Mouse (Mus musculus) limb, embryonic 13.5 days (tissue): ENCODE results near the gene Idi1. TPM values are rescaled to one million over a fixed set of nuclear protein-coding genes. Genes with fewer than 3 reads are reported as not detected.
"Not testable (repeated sequence)": the region's sequence is repeated elsewhere in the genome, so short reads cannot be mapped to it uniquely, and the experiment has no call there.

Experiments
- ATAC-seq: fragments of 200-750 bp; cut with Nextera tagmentation; 2 replicates; pipeline ENCODE4 v1.8.0; 2017; ENCODE audit warnings: low read depth, moderate number of reproducible peaks, moderate TSS enrichment; ENCODE audit not compliant: low FRiP score
- H3K27ac ChIP-seq: fragments of 300-500 bp; sonication (generic); 2 replicates; pipeline ENCODE4 v1.5.1; 2015; ENCODE audit warnings: inconsistent platforms, mild to moderate bottlenecking, moderate library complexity
- H3K27me3 ChIP-seq: fragments of 300-500 bp; sonication (generic); 2 replicates; pipeline ENCODE4 v1.6.1; 2015; ENCODE audit warnings: mild to moderate bottlenecking, inconsistent platforms
- H3K36me3 ChIP-seq: fragments of 300-500 bp; sonication (generic); 2 replicates; pipeline ENCODE4 v1.6.1; 2015; ENCODE audit warnings: inconsistent platforms, mild to moderate bottlenecking, moderate library complexity
- H3K4me1 ChIP-seq: fragments of 300-500 bp; sonication (generic); 2 replicates; pipeline ENCODE4 v1.6.1; 2015; ENCODE audit warnings: inconsistent platforms
- H3K4me2 ChIP-seq: fragments of 300-500 bp; sonication (generic); replicated peaks from 2 replicates; pipeline ENCODE4 v1.6.1; 2015; ENCODE audit warnings: inconsistent platforms, mild to moderate bottlenecking, moderate library complexity
- H3K4me3 ChIP-seq: fragments of 300-500 bp; sonication (generic); 2 replicates; pipeline ENCODE4 v1.5.1; 2015; ENCODE audit warnings: moderate library complexity, mild to moderate bottlenecking, inconsistent platforms
- H3K9ac ChIP-seq: fragments of 300-500 bp; sonication (generic); 2 replicates; pipeline ENCODE4 v1.6.1; 2015; ENCODE audit warnings: mild to moderate bottlenecking, inconsistent platforms
- H3K9me3 ChIP-seq: fragments of 300-500 bp; sonication (generic); 2 replicates; pipeline ENCODE4 v1.6.1; 2016; ENCODE audit warnings: inconsistent platforms
- WGBS: fragments of 180-500 bp; shearing (Covaris S2); methylation state at CpG from one replicate; pipeline ENCODE4 v1.1.7; 2015; 5-methylcytosine and 5-hydroxymethylcytosine counted together
- polyA plus RNA-seq: library from polyadenylated mRNA; unstranded; fragments of >200 nt; fragmentation: Nextera tagmentation; extraction: Ambion mirVana; gene quantifications from 2 replicates; pipeline ENCODE4 v1.2.1, GENCODE M21; 2015

The Idi1 gene
- polyA plus RNA-seq, 1 experiment from 2014 or later, result 55.8 TPM

DNA sequence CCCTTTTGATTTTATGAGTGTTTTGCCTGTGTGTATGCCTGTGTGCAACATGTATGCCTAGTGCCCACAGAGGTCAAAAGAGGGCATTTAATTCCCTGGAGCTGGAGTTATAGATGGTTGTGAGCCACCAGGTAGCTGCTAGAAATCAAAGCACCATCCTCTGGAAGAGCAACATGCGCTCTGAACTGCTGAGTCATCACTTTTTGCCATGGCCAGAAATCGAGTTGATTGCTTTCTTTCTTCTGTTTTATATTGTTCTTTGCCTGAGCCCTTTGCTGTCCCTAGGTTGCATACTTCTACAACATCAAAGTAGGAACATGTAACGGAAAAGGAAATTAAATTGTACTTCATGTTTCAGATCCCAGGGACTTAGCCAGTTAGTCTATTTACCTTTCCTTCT lies 20.3 kb upstream of the Idi1 start:
- Histone ChIP-seq H3K9me3 (no peaks in the 10 kb centered on the region), H3K4me1 (peaks cover 7% of the 10 kb centered on the region), H3K27ac (no peak overlapping the region), H3K9ac (no peak overlapping the region), H3K4me3 (no peak overlapping the region), H3K36me3 (peaks cover 26% of the 10 kb centered on the region), H3K4me2 (no peak overlapping the region), H3K27me3 (no peaks in the 10 kb centered on the region)
- no peak for ATAC-seq
- 79% methylated on average over 3 of the region's 3 CpGs for WGBS

DNA sequence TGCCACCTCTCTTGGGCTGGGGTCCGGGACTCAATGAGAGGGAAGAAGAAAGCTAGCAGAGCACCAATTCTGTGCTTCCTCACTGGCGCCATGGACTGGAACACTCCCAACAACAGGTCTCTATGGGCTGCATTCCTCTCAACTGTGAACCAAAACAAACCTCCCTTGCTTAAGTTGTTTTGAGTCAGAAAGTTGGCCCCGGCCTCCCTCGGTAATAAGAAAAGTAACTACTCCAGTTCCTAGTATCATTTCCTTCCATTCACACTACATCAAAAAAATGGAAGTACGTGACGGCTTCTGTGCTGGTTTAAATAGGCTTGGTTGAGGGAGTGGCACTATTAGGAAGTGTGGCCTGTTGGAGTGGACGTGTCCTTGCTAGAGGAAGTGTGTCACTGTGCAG lies 18.7 kb upstream of the Idi1 start:
- no peaks in the 10 kb centered on the region for H3K27me3 ChIP-seq
- no peak overlapping the region for H3K4me3 ChIP-seq
- WGBS, result 84% methylated on average over 7 of the region's 7 CpGs
- ATAC-seq, result no peak
- H3K9me3 ChIP-seq, result no peaks in the 10 kb centered on the region
- no peak overlapping the region for H3K27ac ChIP-seq
- H3K36me3 ChIP-seq, result peaks cover 20% of the 10 kb centered on the region
- peaks cover 9% of the 10 kb centered on the region for H3K4me1 ChIP-seq
- H3K4me2 ChIP-seq, result no peak overlapping the region
- H3K9ac ChIP-seq, result no peak overlapping the region

DNA sequence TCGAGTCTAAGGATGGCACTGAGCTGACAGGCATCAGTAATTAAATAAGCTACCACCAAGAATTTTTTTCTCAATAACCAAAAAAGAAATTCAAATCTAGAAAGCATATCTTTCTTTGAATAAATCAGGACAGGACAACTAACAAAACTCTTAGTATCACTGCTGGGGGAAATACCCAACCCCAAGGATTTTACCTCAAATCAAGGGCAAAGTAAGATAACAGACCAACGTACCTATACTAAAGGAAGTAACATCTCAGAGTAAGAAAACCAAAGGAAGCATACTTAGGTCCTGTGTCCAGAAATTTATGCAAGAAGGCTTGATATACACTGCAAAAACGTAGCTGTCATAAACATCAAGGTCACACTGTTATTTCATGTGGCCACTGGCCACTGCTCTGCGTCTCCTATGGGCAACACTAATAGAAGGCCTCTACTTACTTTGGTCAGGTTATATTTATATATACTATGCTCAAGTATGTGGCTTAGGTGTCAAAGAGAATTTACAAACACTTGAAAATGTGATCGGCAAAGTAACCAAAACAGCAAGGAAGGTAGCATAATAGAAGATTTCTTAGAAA lies 15.6 kb upstream of the Idi1 start:
- Histone ChIP-seq H3K9me3 (no peaks in the 10 kb centered on the region), H3K9ac (peak overlapping the region; percentile 86), H3K4me2 (peak overlapping the region; percentile 78), H3K4me3 (peak overlapping the region; percentile 86), H3K27ac (no peak overlapping the region), H3K27me3 (no peaks in the 10 kb centered on the region), H3K36me3 (peaks cover 15% of the 10 kb centered on the region), H3K4me1 (peaks cover 9% of the 10 kb centered on the region)
- no peak for ATAC-seq
- WGBS, result 71% methylated on average over 5 of the region's 5 CpGs

DNA sequence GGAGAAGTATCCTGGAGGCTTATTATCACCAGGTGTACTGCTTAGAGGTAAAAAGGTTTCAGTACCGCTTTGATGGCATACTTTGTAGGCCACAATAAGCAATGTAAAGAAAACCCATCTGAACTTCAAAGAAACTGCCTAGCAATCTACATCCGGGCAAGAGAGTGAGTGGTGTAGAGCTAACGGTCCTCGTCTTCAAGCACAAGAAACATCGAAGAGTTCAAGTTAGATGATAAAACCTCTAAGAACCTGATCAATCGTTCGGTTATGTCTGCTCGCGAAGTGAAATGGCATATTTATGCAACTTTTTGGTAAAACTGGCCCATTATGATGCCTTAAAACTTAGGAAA lies 15.2 kb upstream of the Idi1 start:
- Histone ChIP-seq H3K9me3 (no peaks in the 10 kb centered on the region), H3K36me3 (peaks cover 11% of the 10 kb centered on the region), H3K4me2 (peak overlapping the region; percentile 78), H3K27ac (peak overlapping the region; percentile 96; the same call in 1 of the 2 replicates), H3K27me3 (no peaks in the 10 kb centered on the region), H3K9ac (peak overlapping the region; percentile 86), H3K4me3 (peak overlapping the region; percentile 86), H3K4me1 (peaks cover 9% of the 10 kb centered on the region)
- no peak for ATAC-seq
- WGBS, result 4% methylated on average over 9 of the region's 9 CpGs

DNA sequence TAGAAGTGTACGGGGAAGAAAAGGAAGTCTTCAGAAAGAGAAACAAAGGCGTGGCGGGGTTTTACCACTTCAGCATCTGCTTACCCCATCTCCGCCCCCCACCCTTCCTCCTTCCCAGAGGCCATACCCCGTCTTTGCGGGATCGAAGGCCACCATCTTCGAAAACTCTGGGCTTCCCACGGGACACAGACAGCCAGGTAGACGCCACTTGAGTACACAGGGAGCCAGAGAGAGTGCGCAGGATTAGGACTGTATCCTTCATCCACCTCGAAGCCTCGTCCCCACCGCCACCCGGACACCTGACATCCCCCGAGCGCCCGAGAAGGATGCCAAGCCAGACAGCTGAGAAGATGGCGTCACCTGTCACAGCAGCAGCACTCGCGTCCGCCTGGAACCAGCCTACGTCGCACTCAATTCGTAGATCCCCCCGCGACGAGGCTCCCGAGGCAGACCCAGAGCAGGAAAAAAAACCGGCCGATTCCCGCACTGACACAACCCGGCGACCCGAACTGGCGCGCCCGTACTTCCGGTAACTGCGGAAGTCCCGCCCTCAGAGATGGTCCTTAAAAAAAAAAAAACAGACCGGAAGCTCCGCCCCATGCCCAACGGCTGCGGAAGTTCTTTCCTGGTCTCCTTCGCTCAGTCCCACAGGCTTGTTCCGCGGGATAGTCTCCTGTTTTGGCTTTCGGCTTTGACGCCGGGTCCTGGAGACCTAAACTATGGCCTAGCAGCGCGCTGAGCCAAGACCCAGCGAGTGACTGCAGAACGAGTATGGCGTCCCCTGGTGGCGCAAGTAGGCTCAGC lies 14.6 kb upstream of the Idi1 start:
- peak overlapping the region; percentile 86 for H3K4me3 ChIP-seq
- H3K4me1 ChIP-seq, result peaks cover 9% of the 10 kb centered on the region
- peaks cover 8% of the 10 kb centered on the region; the same call in 1 of the 2 replicates for H3K36me3 ChIP-seq
- H3K27me3 ChIP-seq, result no peaks in the 10 kb centered on the region
- no peaks in the 10 kb centered on the region for H3K9me3 ChIP-seq
- peak; percentile 96 for ATAC-seq
- H3K4me2 ChIP-seq, result peak overlapping the region; percentile 78
- peak overlapping the region; percentile 96 for H3K27ac ChIP-seq
- WGBS, result under 1% methylated on average over 57 of the region's 57 CpGs
- peak overlapping the region; percentile 86 for H3K9ac ChIP-seq

DNA sequence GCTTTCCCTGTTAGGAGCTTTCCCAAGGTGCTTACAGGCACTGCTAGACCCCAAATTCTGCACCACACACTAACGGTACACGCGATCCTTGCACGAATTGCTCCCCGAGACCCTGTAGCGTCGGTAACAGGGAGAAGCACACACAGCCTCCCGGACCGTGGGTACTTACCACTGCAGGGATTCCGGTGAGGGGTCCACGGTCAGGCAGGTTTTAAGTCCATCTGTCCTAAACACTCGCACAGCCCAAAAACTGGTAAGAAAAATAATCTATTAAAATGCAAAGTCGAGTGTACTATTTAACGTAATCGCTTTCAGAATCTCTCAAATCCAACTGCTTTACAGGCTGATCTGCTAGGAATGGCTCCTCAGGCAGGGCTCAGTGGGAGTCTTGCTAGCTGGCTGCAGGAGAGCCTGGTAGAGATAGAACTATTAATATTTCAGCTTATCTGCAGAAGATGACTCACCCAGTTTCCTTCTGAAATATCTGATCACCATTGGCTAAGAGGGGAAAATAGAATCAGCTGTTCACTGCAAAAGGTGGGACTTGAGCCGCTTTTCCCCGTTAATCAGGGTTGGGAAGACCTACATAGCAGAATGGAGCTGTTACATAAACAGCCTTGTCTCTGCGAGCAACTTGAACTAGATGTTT lies 13.9 kb upstream of the Idi1 start, which contains the start of gene Wdr37:
Wdr37 (minus strand) TSS at position 596 of the 649 bp plus-strand sequence.
- Histone ChIP-seq H3K9ac (peak within 1 kb of the TSS; percentile 86), H3K27me3 (no peaks in the 10 kb centered on the region), H3K4me2 (peak within 1 kb of the TSS; percentile 78), H3K4me1 (peaks cover 9% of the 10 kb centered on the region), H3K27ac (peak within 1 kb of the TSS; percentile 96), H3K9me3 (no peaks in the 10 kb centered on the region), H3K36me3 (peaks cover 6% of the 10 kb centered on the region; the same call in 1 of the 2 replicates), H3K4me3 (peak within 1 kb of the TSS; percentile 86)
- WGBS, result 1% methylated on average over 18 of the region's 18 CpGs
- ATAC-seq, result peak; percentile 26

DNA sequence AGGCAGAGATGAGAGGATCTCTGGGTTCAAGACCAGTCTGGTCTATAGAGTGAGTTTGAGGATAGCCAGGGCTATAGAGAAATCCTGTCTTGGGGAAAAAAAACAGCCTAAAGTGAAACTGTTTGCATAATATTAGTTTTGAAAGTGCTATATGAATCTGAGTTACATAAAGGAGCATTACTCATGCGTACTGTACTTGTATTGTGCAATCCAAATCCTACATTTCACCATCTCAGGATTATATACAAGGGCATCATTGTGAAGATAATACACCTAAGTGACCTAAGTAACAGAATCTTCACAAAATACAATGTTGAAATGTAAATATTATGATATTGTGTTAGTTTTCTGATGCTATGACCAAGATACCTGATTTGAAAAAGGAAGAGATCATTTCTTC lies 11.5 kb upstream of the Idi1 start:
- 93% methylated on average over 1 of the region's 1 CpGs for WGBS
- no peak overlapping the region for H3K4me2 ChIP-seq
- H3K27ac ChIP-seq, result no peak overlapping the region
- H3K4me3 ChIP-seq, result no peak overlapping the region
- no peak overlapping the region for H3K9ac ChIP-seq
- peaks cover 9% of the 10 kb centered on the region for H3K4me1 ChIP-seq
- no peaks in the 10 kb centered on the region for H3K9me3 ChIP-seq
- H3K27me3 ChIP-seq, result no peaks in the 10 kb centered on the region
- no peaks in the 10 kb centered on the region for H3K36me3 ChIP-seq
- no peak for ATAC-seq

DNA sequence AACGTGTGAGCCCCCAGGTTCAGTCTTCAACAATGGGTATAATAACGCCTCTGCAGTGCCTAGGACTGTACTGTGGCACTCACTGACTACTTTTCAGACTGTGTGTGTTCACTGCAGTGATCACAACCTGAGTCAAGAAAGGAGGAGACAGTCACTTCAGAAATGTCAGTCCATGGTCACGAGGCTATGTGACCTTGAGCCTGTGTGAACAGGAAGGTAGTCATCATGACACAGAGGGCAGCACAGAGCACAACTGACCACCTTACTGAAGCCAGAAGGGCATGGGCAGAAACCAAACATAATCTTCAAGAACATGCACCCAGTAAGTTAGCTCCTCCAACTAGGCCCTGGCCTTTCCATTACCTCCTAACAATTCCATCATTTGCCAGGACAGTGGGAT lies 3.7 kb upstream of the Idi1 start:
- WGBS, result 71% methylated on average over 3 of the region's 3 CpGs
- no peaks in the 10 kb centered on the region for H3K27me3 ChIP-seq
- no peak overlapping the region for H3K9ac ChIP-seq
- H3K4me3 ChIP-seq, result no peak overlapping the region
- no peak overlapping the region for H3K27ac ChIP-seq
- no peak for ATAC-seq
- no peaks in the 10 kb centered on the region for H3K36me3 ChIP-seq
- peaks cover under 1% of the 10 kb centered on the region for H3K4me1 ChIP-seq
- no peak overlapping the region for H3K4me2 ChIP-seq
- H3K9me3 ChIP-seq, result no peaks in the 10 kb centered on the region

DNA sequence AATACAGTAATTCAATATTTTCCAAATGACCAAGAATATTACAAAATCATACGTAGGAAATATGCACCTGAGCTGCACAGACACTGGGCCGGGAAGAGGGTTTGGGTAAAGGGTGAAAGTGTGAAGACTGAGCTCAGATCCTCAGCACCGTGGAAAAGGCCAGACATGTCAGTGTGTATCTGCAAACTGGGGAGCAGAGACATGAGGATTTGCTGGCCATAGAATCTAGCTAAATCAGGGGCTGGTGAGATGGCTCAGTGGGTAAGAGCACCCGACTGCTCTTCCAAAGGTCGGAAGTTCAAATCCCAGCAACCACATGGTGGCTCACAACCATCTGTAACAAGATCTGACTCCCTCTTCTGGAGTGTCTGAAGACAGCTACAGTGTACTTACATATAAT lies 1.4 kb upstream of the Idi1 start:
- H3K27me3 ChIP-seq, ATAC-seq, H3K4me3 ChIP-seq, H3K27ac ChIP-seq, H3K9ac ChIP-seq, H3K9me3 ChIP-seq, H3K4me2 ChIP-seq, H3K4me1 ChIP-seq: not testable (repeated sequence)
- H3K36me3 ChIP-seq, result peaks cover 11% of the 10 kb centered on the region
- WGBS, result 74% methylated on average over 5 of the region's 5 CpGs

DNA sequence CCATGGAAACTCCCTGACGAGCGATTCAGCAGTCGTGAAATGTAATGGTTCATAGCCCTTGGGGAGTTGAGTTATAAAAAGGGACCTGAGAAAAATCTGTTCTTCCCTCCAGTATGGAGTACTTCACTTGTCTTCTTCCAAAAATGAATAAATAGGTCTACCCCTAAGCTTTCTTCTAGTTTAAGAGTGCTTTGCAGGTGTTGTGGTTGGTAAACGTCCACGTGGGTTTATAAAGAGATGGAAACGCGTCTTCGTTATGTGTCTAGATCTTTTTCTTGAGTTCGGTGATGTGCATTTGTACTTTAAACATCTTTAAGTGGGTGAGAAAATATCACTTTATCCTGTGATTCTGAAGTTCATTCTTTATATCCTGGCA lies 872 bp downstream of the Idi1 start:
- peak overlapping the region; percentile 69 for H3K9ac ChIP-seq
- 5% methylated on average over 9 of the region's 9 CpGs for WGBS
- H3K4me1 ChIP-seq, result peaks cover 8% of the 10 kb centered on the region
- H3K9me3 ChIP-seq, result no peaks in the 10 kb centered on the region
- peak overlapping the region; percentile 76 for H3K4me3 ChIP-seq
- no peaks in the 10 kb centered on the region for H3K27me3 ChIP-seq
- peak overlapping the region; percentile 73 for H3K4me2 ChIP-seq
- peaks cover 24% of the 10 kb centered on the region for H3K36me3 ChIP-seq
- 0 out of 2 replicates have a peak overlapping the region, but pooled peaks have one; percentile 39 for H3K27ac ChIP-seq
- no peak for ATAC-seq

DNA sequence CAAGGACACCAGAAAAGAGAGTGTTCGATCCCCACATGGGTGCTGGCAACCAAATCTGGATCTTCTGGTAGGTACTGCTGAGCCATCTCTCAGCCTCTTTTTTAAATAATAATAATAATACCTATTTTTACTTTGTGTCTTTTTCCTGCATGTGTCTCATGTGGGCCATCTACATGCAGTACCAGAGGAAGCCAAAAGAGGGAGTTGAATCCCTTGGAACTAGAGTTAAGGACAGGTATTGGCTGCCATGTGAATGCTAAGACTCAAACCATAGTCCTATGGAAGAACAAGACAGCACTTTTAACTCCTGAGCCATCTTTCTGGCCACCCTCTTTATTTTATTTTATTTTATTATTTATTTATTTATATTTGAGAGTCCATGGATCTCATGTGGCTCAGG lies 3.3 kb downstream of the Idi1 start:
- H3K36me3 ChIP-seq, result peaks cover 32% of the 10 kb centered on the region
- no peak for ATAC-seq
- H3K4me3 ChIP-seq, result no peak overlapping the region
- no peaks in the 10 kb centered on the region for H3K27me3 ChIP-seq
- 94% methylated on average over 1 of the region's 1 CpGs for WGBS
- H3K9ac ChIP-seq, result no peak overlapping the region
- H3K9me3 ChIP-seq, result no peaks in the 10 kb centered on the region
- H3K4me2 ChIP-seq, result no peak overlapping the region
- no peak overlapping the region for H3K27ac ChIP-seq
- H3K4me1 ChIP-seq, result peaks cover 8% of the 10 kb centered on the region

DNA sequence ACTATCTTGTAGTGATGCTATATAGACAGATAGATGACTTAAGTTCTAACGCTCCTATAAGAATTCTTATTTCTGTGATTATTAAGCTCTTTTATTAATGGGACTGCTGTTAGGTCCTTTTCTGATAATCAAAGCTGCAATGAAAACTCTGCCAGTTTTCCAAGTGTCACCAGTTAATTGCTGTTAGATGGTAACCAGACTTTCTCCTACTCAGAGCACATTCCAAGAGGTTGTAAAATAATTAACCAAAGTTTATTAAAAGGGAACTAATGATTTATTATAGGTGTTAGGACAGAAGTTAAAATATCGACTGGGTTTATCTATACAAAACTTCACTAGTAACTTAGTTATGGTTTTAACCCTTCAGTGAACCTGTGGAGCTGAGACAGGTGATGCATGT lies 20.7 kb downstream of the Idi1 start:
- not testable (repeated sequence) for ATAC-seq, H3K27me3 ChIP-seq

More for the DNA sequence above, 20.7 kb downstream of the Idi1 start:
- not testable (repeated sequence) for H3K4me3 ChIP-seq, H3K4me2 ChIP-seq, H3K9me3 ChIP-seq, H3K9ac ChIP-seq, H3K36me3 ChIP-seq, H3K27ac ChIP-seq, H3K4me1 ChIP-seq
- 70% methylated on average over 2 of the region's 2 CpGs for WGBS
